Mouse (Mus musculus) liver, adult 2 months (tissue): ENCODE data around the gene Fntb. TPM values are rescaled to one million over a fixed set of nuclear protein-coding genes. Genes with fewer than 3 reads are reported as not detected.

Source experiments
- DNase-seq: peaks from one replicate; pipeline ENCODE4 v3.0.0-alpha.2; 2011; ENCODE audit warnings: low read depth, low spot score; ENCODE audit errors: extremely low read depth
- H3K27ac ChIP-seq: fragments of 200-500 bp; replicated peaks from 2 replicates; pipeline ENCODE4 v1.5.1; 2012; ENCODE audit warnings: low read depth, mild to moderate bottlenecking, control low read depth, inconsistent platforms, low read length; ENCODE audit not compliant: insufficient read depth
- H3K27me3 ChIP-seq: fragments of 200-500 bp; 2 replicates; pipeline ENCODE4 v1.6.1; 2012; ENCODE audit warnings: mild to moderate bottlenecking, moderate library complexity, low read length, inconsistent platforms; ENCODE audit not compliant: control insufficient read depth, insufficient read depth
- H3K36me3 ChIP-seq: fragments of 200-500 bp; 2 replicates; pipeline ENCODE4 v1.6.1; 2012; ENCODE audit warnings: low read length, inconsistent platforms; ENCODE audit not compliant: control insufficient read depth, insufficient read depth
- H3K4me1 ChIP-seq: fragments of 200-500 bp; 2 replicates; pipeline ENCODE4 v1.6.1; 2011; ENCODE audit warnings: low read length; ENCODE audit not compliant: control insufficient read depth, insufficient read depth
- H3K4me3 ChIP-seq: fragments of 200-500 bp; 2 replicates; pipeline ENCODE4 v1.5.1; 2011; ENCODE audit warnings: low read depth, mild to moderate bottlenecking, control low read depth, low read length, moderate library complexity; ENCODE audit not compliant: insufficient read depth
- H3K79me2 ChIP-seq: fragments of 200-500 bp; 2 replicates; pipeline ENCODE4 v1.6.1; 2012; ENCODE audit warnings: inconsistent platforms, mild to moderate bottlenecking, low read length, moderate library complexity; ENCODE audit not compliant: control insufficient read depth, insufficient read depth
- H3K9ac ChIP-seq: fragments of 200-500 bp; 2 replicates; pipeline ENCODE4 v1.6.1; 2012; ENCODE audit warnings: low read depth, mild to moderate bottlenecking, control low read depth, inconsistent platforms, low read length
- CTCF ChIP-seq: fragments of 200-500 bp; IDR thresholded peaks from 2 replicates; pipeline ENCODE4 v1.5.1; 2011; ENCODE audit warnings: low read depth, low read length, control low read depth
- POLR2A ChIP-seq: fragments of 200-500 bp; IDR thresholded peaks from 2 replicates; pipeline ENCODE4 v1.6.1; 2011; ENCODE audit warnings: low read length, control low read depth; ENCODE audit not compliant: insufficient read depth; ENCODE audit errors: extremely low read depth
- WGBS: fragments of 180-500 bp; shearing (Covaris S2); methylation state at CpG from one replicate; pipeline ENCODE4 v1.1.7; 2018; 5-methylcytosine and 5-hydroxymethylcytosine counted together
- polyA plus RNA-seq: library from polyadenylated mRNA; depleted of rRNA; stranded (reverse); fragments of >200 nt; gene quantifications from 2 replicates; pipeline ENCODE4 v1.2.3, GENCODE M21; 2012
- total RNA-seq: library from RNA; depleted of rRNA; stranded (reverse); fragments of >200 nt; gene quantifications from 2 replicates; pipeline ENCODE4 v1.2.3, GENCODE M21; 2014

Gene Fntb
- total and polyA plus RNA-seq, 2 experiments = 1.4 to 6.5 TPM

GRCm38 (mm10) chr12:76941524-76941923 lies 176.1 kb downstream of the Fntb start:
- Histone ChIP-seq H3K4me3 (no peak overlapping the region), H3K36me3 (peaks cover 70% of the 10 kb centered on the region), H3K27me3 (no peaks in the 10 kb centered on the region), H3K27ac (no peak overlapping the region), H3K4me1 (no peaks in the 10 kb centered on the region), H3K9ac (no peak overlapping the region), H3K79me2 (no peaks in the 10 kb centered on the region)
- no peak for DNase-seq
- 72% methylated on average over 2 of the region's 2 CpGs for WGBS
- TF ChIP-seq CTCF (no peak), POLR2A (no peak)

- no peak overlapping the region for H3K27ac ChIP-seq
- TF ChIP-seq CTCF = no peak
- no peak for TF ChIP-seq POLR2A
- no peaks in the 10 kb centered on the region for H3K27me3 ChIP-seq
- peaks cover 69% of the 10 kb centered on the region for H3K36me3 ChIP-seq
- H3K4me1 ChIP-seq = no peaks in the 10 kb centered on the region
- no peaks in the 10 kb centered on the region for H3K79me2 ChIP-seq
- 87% methylated on average over 2 of the region's 2 CpGs for WGBS
- no peak for DNase-seq
- H3K9ac ChIP-seq = no peak overlapping the region
- H3K4me3 ChIP-seq = no peak overlapping the region
Observed at GRCm38 (mm10) chr12:76942476-76942875, 177.1 kb downstream of the Fntb start.

DNA sequence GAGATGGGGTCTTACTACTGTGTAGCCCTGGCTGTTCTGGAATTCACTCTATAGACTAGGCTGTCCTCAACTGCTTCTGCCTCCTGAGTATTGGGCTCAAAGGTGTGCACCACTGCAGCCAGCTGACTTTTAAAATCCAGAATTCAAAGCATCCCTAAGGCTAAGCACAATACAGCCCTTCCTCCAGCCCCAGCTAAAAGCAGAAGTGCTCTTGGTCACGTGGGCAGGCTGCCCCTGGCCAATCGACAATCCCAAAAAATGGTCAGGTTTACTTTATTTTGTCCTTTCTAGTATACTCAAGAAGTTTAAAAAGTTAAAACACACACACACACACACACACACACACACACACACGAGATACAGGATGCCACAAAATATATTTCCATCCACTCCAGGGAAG lies 177.7 kb downstream of the Fntb start:
- Histone ChIP-seq H3K36me3 (peaks cover 70% of the 10 kb centered on the region), H3K9ac (no peak overlapping the region), H3K27ac (no peak overlapping the region), H3K4me3 (no peak overlapping the region), H3K4me1 (no peaks in the 10 kb centered on the region), H3K79me2 (no peaks in the 10 kb centered on the region), H3K27me3 (no peaks in the 10 kb centered on the region)
- DNase-seq = no peak
- 72% methylated on average over 3 of the region's 3 CpGs for WGBS
- TF ChIP-seq CTCF (no peak), POLR2A (no peak)

- no peak overlapping the region for H3K9ac ChIP-seq
- H3K4me3 ChIP-seq = no peak overlapping the region
- no peak for DNase-seq
- TF ChIP-seq POLR2A (no peak), CTCF (no peak)
- peaks cover 68% of the 10 kb centered on the region for H3K36me3 ChIP-seq
- no peaks in the 10 kb centered on the region for H3K4me1 ChIP-seq
- no peak overlapping the region for H3K27ac ChIP-seq
- no peaks in the 10 kb centered on the region for H3K27me3 ChIP-seq
- WGBS = 66% methylated on average over 6 of the region's 6 CpGs
- H3K79me2 ChIP-seq = no peaks in the 10 kb centered on the region
Observed at GRCm38 (mm10) chr12:76943466-76943865, 178.1 kb downstream of the Fntb start.

GRCm38 (mm10) chr12:76947487-76947886 lies 182.1 kb downstream of the Fntb start:
- H3K27me3 ChIP-seq = no peaks in the 10 kb centered on the region
- peaks cover 5% of the 10 kb centered on the region for H3K4me1 ChIP-seq
- peaks cover 3% of the 10 kb centered on the region; the same call in 1 of the 2 replicates for H3K79me2 ChIP-seq
- no peak overlapping the region for H3K9ac ChIP-seq
- no peak for TF ChIP-seq CTCF
- no peak for TF ChIP-seq POLR2A
- H3K36me3 ChIP-seq = peaks cover 69% of the 10 kb centered on the region
- DNase-seq = no peak
- no peak overlapping the region for H3K27ac ChIP-seq
- 94% methylated on average over 3 of the region's 3 CpGs for WGBS
- H3K4me3 ChIP-seq = no peak overlapping the region

DNA sequence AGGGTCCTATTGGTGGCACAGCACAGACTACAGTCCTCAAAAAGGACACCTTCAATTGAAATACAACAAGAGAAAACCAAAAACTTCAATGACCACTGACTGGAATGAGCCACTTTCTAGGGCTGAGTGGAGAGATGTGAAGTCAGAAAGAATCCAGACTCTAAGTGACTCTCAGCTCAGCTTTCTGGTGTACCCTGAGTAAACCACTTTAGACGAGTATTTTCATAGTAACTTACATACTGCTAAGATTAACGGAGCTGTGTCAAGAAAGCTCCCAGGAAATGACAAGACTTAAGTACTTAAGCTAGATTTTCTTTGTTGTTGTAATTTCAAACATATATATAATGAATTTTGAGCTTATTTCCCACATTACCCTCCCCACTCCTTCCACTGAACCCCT lies 182.8 kb downstream of the Fntb start:
- H3K36me3 ChIP-seq = peaks cover 74% of the 10 kb centered on the region
- no peak for DNase-seq
- no peaks in the 10 kb centered on the region for H3K27me3 ChIP-seq
- H3K4me1 ChIP-seq = peaks cover 5% of the 10 kb centered on the region
- TF ChIP-seq CTCF (no peak), POLR2A (no peak)
- H3K9ac ChIP-seq = no peak overlapping the region
- H3K27ac ChIP-seq = no peak overlapping the region
- H3K79me2 ChIP-seq = peaks cover 3% of the 10 kb centered on the region; the same call in 1 of the 2 replicates
- H3K4me3 ChIP-seq = no peak overlapping the region
- WGBS = 94% methylated on average over 2 of the region's 2 CpGs
